Mouse (Mus musculus) testis, adult 2 months (tissue): ENCODE data around the gene Pim1. TPM values are rescaled to one million over a fixed set of nuclear protein-coding genes. Genes with fewer than 3 reads are reported as not detected.
A peak's percentile ranks its signal among the peaks of the same experiment; 100 is the strongest.
"Not testable (repeated sequence)": the region's sequence is repeated elsewhere in the genome, so short reads cannot be mapped to it uniquely, and the experiment has no call there.

Experiments used
- H3K27ac ChIP-seq: fragments of 200-500 bp; 2 replicates; pipeline ENCODE4 v1.5.1; 2012; ENCODE audit warnings: low read depth, low read length; ENCODE audit not compliant: control insufficient read depth, insufficient read depth
- H3K27me3 ChIP-seq: fragments of 200-500 bp; 2 replicates; pipeline ENCODE4 v1.6.1; 2012; ENCODE audit warnings: mild to moderate bottlenecking, low read length, moderate library complexity; ENCODE audit not compliant: control insufficient read depth, insufficient read depth
- H3K36me3 ChIP-seq: fragments of 200-500 bp; 2 replicates; pipeline ENCODE4 v1.6.1; 2012; ENCODE audit warnings: mild to moderate bottlenecking, low read length; ENCODE audit not compliant: control insufficient read depth, insufficient read depth
- H3K4me1 ChIP-seq: fragments of 200-500 bp; 2 replicates; pipeline ENCODE4 v1.6.1; 2012; ENCODE audit warnings: low read length; ENCODE audit not compliant: control insufficient read depth, insufficient read depth
- H3K4me3 ChIP-seq: fragments of 200-500 bp; 2 replicates; pipeline ENCODE4 v1.5.1; 2012; ENCODE audit warnings: low read depth, mild to moderate bottlenecking, low read length, moderate library complexity, mixed read lengths; ENCODE audit not compliant: control insufficient read depth
- CTCF ChIP-seq: fragments of 200-500 bp; IDR thresholded peaks from 2 replicates; pipeline ENCODE4 v1.5.1; 2012; ENCODE audit warnings: low read depth, mild to moderate bottlenecking, inconsistent platforms, low read length, moderate library complexity; ENCODE audit not compliant: control insufficient read depth, insufficient read depth, insufficient replicate concordance
- POLR2A ChIP-seq: fragments of 200-500 bp; IDR thresholded peaks from 2 replicates; pipeline ENCODE4 v1.6.1; 2012; ENCODE audit warnings: low read depth, mild to moderate bottlenecking, inconsistent platforms, low read length, moderate library complexity; ENCODE audit not compliant: control insufficient read depth
- polyA plus RNA-seq: library from polyadenylated mRNA; depleted of rRNA; stranded (reverse); fragments of >200 nt; gene quantifications from 2 replicates; pipeline ENCODE4 v1.2.3, GENCODE M21; 2012

Gene Pim1
- polyA plus RNA-seq, 1 experiment = 87.2 TPM

- TF ChIP-seq POLR2A (no peak), CTCF (no peak)
- H3K36me3 ChIP-seq = no peaks in the 10 kb centered on the region
- H3K4me1 ChIP-seq = peaks cover 14% of the 10 kb centered on the region
- H3K27ac ChIP-seq = no peak overlapping the region
- H3K4me3 ChIP-seq = no peak overlapping the region
- no peaks in the 10 kb centered on the region for H3K27me3 ChIP-seq
Measured at GRCm38 (mm10) chr17:29448561-29448960, 42.0 kb upstream of the Pim1 start.

DNA sequence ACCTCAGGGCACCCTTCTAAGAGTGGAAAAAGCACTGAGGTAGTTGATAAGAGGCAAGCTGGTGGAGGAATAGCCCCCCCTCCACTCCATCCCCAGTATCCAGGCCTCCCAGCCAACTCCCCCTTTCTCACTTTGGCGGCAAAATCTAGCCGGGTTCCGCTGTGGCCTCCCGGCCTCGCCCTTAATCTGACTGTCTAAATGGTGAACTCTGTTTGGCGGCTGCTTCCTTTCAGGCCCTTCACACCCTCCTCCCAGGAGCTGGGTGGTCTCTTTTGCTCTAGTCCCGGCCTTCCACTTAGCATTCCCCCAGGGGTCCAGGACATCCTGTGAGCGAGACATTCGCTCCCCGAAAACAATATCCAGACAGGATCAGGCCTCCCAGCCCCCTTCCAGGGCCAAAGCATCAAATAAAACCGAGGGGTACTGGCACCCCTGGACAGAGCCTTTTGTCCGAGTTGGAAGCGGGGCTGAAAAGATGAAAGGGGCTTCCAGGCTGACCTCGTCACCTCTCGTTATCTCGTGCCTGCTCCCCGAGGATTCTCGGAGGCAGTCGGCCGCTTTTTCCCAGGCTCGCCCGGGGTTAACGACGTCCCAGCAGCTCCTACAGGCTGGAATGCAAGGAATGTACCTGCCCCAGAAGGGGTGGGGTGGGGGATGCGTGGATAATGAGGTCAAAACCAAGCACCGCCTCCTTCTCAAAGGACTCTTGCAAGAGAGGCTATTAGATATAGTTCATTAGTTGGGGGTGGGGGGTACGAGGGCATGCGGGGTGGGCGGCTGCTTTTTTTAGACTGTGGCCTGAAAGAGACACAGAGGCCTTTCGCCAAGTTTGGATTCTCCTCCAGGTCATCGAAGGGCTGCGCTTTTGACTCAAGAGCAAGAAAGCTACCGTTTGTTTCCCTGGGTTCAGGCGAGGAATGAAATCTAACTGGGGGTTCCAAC is 39.4 kb upstream of the Pim1 start:
- no peak for TF ChIP-seq CTCF
- TF ChIP-seq POLR2A = no peak
- peak overlapping the region; percentile 46 for H3K4me3 ChIP-seq
- no peak overlapping the region for H3K27ac ChIP-seq
- H3K27me3 ChIP-seq = no peaks in the 10 kb centered on the region
- peaks cover 14% of the 10 kb centered on the region for H3K4me1 ChIP-seq
- no peaks in the 10 kb centered on the region for H3K36me3 ChIP-seq

- H3K4me1 ChIP-seq = peaks cover 14% of the 10 kb centered on the region
- H3K27ac ChIP-seq = no peak overlapping the region
- no peak overlapping the region for H3K4me3 ChIP-seq
- no peaks in the 10 kb centered on the region for H3K36me3 ChIP-seq
- TF ChIP-seq CTCF (no peak), POLR2A (no peak)
- no peaks in the 10 kb centered on the region for H3K27me3 ChIP-seq
Measured at GRCm38 (mm10) chr17:29451841-29452210, 38.7 kb upstream of the Pim1 start.

GRCm38 (mm10) chr17:29454119-29454518 is 36.4 kb upstream of the Pim1 start:
- H3K4me3 ChIP-seq, H3K36me3 ChIP-seq, H3K27me3 ChIP-seq, H3K27ac ChIP-seq: not testable (repeated sequence)
- peaks cover 16% of the 10 kb centered on the region for H3K4me1 ChIP-seq
- TF ChIP-seq CTCF = peak; percentile 29; the same call in 1 of the 2 replicates

DNA sequence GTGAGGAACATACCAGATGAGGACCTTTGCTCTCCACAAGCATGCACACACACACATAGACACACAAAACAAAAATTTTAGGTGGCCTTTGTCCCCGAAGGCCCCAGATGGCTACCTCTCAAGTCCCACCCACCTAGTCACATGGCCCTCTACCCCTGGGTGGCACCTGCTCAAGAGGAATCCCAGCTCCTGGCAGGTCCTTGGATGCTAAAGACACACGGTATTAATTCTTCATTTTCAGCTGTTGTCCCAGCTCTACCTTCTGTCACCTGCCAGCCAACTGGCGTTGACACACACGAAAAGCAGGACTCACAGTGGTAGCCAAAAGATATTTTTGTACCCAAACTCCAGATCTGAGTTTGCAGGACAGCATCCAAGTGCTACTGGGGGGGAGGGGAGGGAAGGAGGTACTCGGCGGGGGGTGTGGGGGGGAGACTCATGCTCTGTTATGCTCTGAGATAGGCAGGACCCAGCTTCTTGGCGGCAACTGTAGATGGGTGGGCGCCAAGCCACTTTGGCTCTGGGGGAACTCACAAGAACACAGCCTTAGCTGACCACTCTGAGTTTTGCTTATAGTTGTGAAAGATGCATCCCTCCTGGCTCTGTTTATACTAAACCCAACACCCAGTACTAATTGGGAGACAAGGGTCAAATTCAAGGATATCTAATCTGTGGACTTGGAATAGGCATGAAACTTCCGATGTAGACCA is 35.0 kb upstream of the Pim1 start:
- Histone ChIP-seq H3K27ac (no peak overlapping the region), H3K36me3 (no peaks in the 10 kb centered on the region), H3K4me1 (peaks cover 21% of the 10 kb centered on the region), H3K4me3 (no peak overlapping the region), H3K27me3 (no peaks in the 10 kb centered on the region)
- TF ChIP-seq POLR2A (no peak), CTCF (no peak)

- no peak overlapping the region for H3K27ac ChIP-seq
- H3K4me1 ChIP-seq = peaks cover 13% of the 10 kb centered on the region
- no peak overlapping the region for H3K4me3 ChIP-seq
- TF ChIP-seq POLR2A = no peak
- TF ChIP-seq CTCF = no peak
- no peaks in the 10 kb centered on the region for H3K36me3 ChIP-seq
- H3K27me3 ChIP-seq = no peaks in the 10 kb centered on the region
Measured at GRCm38 (mm10) chr17:29456476-29456875, 34.1 kb upstream of the Pim1 start.

DNA sequence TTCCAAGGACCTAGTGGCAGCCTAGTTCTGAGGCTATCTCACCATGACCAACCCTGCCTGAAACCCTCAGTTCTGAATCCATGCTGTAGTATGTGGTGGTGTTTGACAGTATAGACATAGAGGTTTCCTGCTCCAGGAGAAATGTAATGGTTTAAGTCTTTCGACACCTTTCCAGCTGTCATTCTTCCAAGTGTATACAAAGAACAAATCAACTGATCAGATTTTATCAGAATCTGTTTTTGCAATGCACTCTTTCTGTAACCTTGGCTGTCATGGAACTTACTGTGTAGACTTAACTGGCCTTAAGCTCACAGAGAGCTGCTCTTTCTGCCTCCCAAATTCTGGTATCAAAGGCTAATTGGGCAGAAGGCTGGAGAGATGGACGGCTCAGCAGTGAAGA is 33.6 kb upstream of the Pim1 start:
- no peaks in the 10 kb centered on the region for H3K27me3 ChIP-seq
- peaks cover 9% of the 10 kb centered on the region for H3K4me1 ChIP-seq
- no peak overlapping the region for H3K27ac ChIP-seq
- no peaks in the 10 kb centered on the region for H3K36me3 ChIP-seq
- TF ChIP-seq CTCF (no peak), POLR2A (no peak)
- no peak overlapping the region for H3K4me3 ChIP-seq
